Mouse (Mus musculus): Measurements from ENCODE around the gene Olfr1173. TPM values are rescaled to one million over a fixed set of nuclear protein-coding genes. Genes with fewer than 3 reads are reported as not detected.

Gene Olfr1173
- total RNA-seq (2012; rRNA removed) (not detected in 2 replicates), total RNA-seq (2014; rRNA removed) (not detected in 2 replicates), polyA plus RNA-seq (2012; ENCODE audit: insufficient read length, low read depth) (not detected in 2 replicates)

- in situ Hi-C loops (cut with MboI; ENCODE audit: low pct_ligation_motif_present, low pct_unique_long_range_greater_than_20kb, low sequenced_read_pairs) = no loop called here
- Histone ChIP-seq H3K27me3 (replicated peaks) (no peaks in the 10 kb centered on the region), H3K4me2 (ENCODE audit: insufficient read depth, low read depth, poor library complexity, severe bottlenecking) (no peak within 1 kb of the TSS), H3K4me3 (replicated peaks in 1 of 3; ENCODE audit: low read depth in 2 of 3, low read length in 2 of 3, poor library complexity in 1 of 3) (no peak within 1 kb of the TSS), H3K9me3 (replicated peaks; ENCODE audit: low read length) (peaks cover 2% of the 10 kb centered on the region), H3K36me3 (replicated peaks in 1 of 2; ENCODE audit: control insufficient read depth in 1 of 2, insufficient read depth in 1 of 2, low read length in 1 of 2) (no peaks in the 10 kb centered on the region), H3K79me2 (replicated peaks; ENCODE audit: control insufficient read depth, extremely low read depth, insufficient read depth, poor library complexity, severe bottlenecking) (no peaks in the 10 kb centered on the region), H3K9ac (ENCODE audit: insufficient read depth, low read depth) (no peak within 1 kb of the TSS), H3K27ac (ENCODE audit: insufficient read depth, low read depth) (no peak within 1 kb of the TSS), H3K4me1 (ENCODE audit: control insufficient read depth in 1 of 2, insufficient read depth in 2 of 2) (no peaks in the 10 kb centered on the region)
- DNase-seq (ENCODE audit: extremely low read depth) = no peak
- dilution Hi-C loops (cut with MboI; ENCODE audit: extremely low pct_ligation_motif_present, extremely low pct_unique_long_range_greater_than_20kb, low sequenced_read_pairs) = no loop called here
- TF ChIP-seq GABPA (IDR thresholded peaks at IDR 0.05; ENCODE audit: insufficient replicate concordance, low read depth, low read length) (no peak), NELFE (IDR thresholded peaks at IDR 0.05; ENCODE audit: low read depth, low read length) (no peak), UBTF (IDR thresholded peaks at IDR 0.05; ENCODE audit: low read depth, low read length) (no peak), MEF2A (IDR thresholded peaks at IDR 0.05; ENCODE audit: borderline replicate concordance, low read depth, low read length) (no peak), ZC3H11A (IDR thresholded peaks at IDR 0.05; ENCODE audit: low read depth, low read length) (no peak), POLR2A (IDR thresholded peaks at IDR 0.05; ENCODE audit: low read depth, low read length) (no peak), CHD2 (IDR thresholded peaks at IDR 0.05; ENCODE audit: low read length) (no peak), JUN (IDR thresholded peaks at IDR 0.05; ENCODE audit: insufficient read depth, low read depth, low read length) (no peak), USF2 (conservative IDR thresholded peaks at IDR 0.05; ENCODE audit: low read depth, low read length) (no peak)
These were observed at the start of gene Olfr1173 for GRCm38 (mm10) chr2:88279775-88280174. Gene Olfr1173, minus strand, starts transcription at chr2:88279875.

GRCm38 (mm10) chr2:88327115-88327514, 47.4 kb upstream of the Olfr1173 start, which contains the start of gene Olfr1175-ps:
Gene Olfr1175-ps, minus strand, starts transcription at chr2:88327215.
- no peak for DNase-seq (ENCODE audit: extremely low read depth)
- Histone ChIP-seq H3K79me2 (replicated peaks; ENCODE audit: control insufficient read depth, extremely low read depth, insufficient read depth, poor library complexity, severe bottlenecking) (no peaks in the 10 kb centered on the region), H3K9ac (ENCODE audit: insufficient read depth, low read depth) (no peak within 1 kb of the TSS), H3K4me3 (replicated peaks in 1 of 3; ENCODE audit: low read depth in 2 of 3, low read length in 2 of 3, poor library complexity in 1 of 3) (no peak within 1 kb of the TSS), H3K27me3 (replicated peaks) (no peaks in the 10 kb centered on the region), H3K9me3 (replicated peaks; ENCODE audit: low read length) (peaks cover 13% of the 10 kb centered on the region), H3K4me2 (ENCODE audit: insufficient read depth, low read depth, poor library complexity, severe bottlenecking) (no peak within 1 kb of the TSS), H3K4me1 (ENCODE audit: control insufficient read depth in 1 of 2, insufficient read depth in 2 of 2) (no peaks in the 10 kb centered on the region), H3K36me3 (replicated peaks in 1 of 2; ENCODE audit: control insufficient read depth in 1 of 2, insufficient read depth in 1 of 2, low read length in 1 of 2) (no peaks in the 10 kb centered on the region), H3K27ac (ENCODE audit: insufficient read depth, low read depth) (no peak within 1 kb of the TSS)
- in situ Hi-C loops (cut with MboI; ENCODE audit: low pct_ligation_motif_present, low pct_unique_long_range_greater_than_20kb, low sequenced_read_pairs) (no loop called here), dilution Hi-C loops (cut with MboI; ENCODE audit: extremely low pct_ligation_motif_present, extremely low pct_unique_long_range_greater_than_20kb, low sequenced_read_pairs) (no loop called here)
- TF ChIP-seq MXI1 (IDR thresholded peaks at IDR 0.05; ENCODE audit: low read depth, low read length) (no peak), E2F4 (IDR thresholded peaks at IDR 0.05; ENCODE audit: insufficient replicate concordance, low read depth, low read length) (no peak)

GRCm38 (mm10) chr2:88315035-88315434, 35.4 kb upstream of the Olfr1173 start, which contains the start of gene Olfr1174-ps:
Gene Olfr1174-ps, minus strand, starts transcription at chr2:88315135.
- TF ChIP-seq TBP (conservative IDR thresholded peaks at IDR 0.05; ENCODE audit: low read depth, low read length) = no peak
- no peak for TF ChIP-seq MEF2A (IDR thresholded peaks at IDR 0.05; ENCODE audit: borderline replicate concordance, low read depth, low read length)
- TF ChIP-seq MAX (IDR thresholded peaks at IDR 0.05; ENCODE audit: low read length) = no peak
- TF ChIP-seq RCOR1 (conservative IDR thresholded peaks at IDR 0.05; ENCODE audit: low read depth, low read length) = no peak
- no peak within 1 kb of the TSS for H3K27ac ChIP-seq (ENCODE audit: insufficient read depth, low read depth)
- dilution Hi-C loops (cut with MboI; ENCODE audit: extremely low pct_ligation_motif_present, extremely low pct_unique_long_range_greater_than_20kb, low sequenced_read_pairs) (no loop called here), in situ Hi-C loops (cut with MboI; ENCODE audit: low pct_ligation_motif_present, low pct_unique_long_range_greater_than_20kb, low sequenced_read_pairs) (no loop called here)
- H3K36me3 ChIP-seq (replicated peaks in 1 of 2; ENCODE audit: control insufficient read depth in 1 of 2, insufficient read depth in 1 of 2, low read length in 1 of 2) = no peaks in the 10 kb centered on the region
- no peaks in the 10 kb centered on the region for H3K79me2 ChIP-seq (replicated peaks; ENCODE audit: control insufficient read depth, extremely low read depth, insufficient read depth, poor library complexity, severe bottlenecking)
- no peak within 1 kb of the TSS for H3K4me3 ChIP-seq (replicated peaks in 1 of 3; ENCODE audit: low read depth in 2 of 3, low read length in 2 of 3, poor library complexity in 1 of 3)
- no peaks in the 10 kb centered on the region for H3K27me3 ChIP-seq (replicated peaks)
- H3K4me1 ChIP-seq (ENCODE audit: control insufficient read depth in 1 of 2, insufficient read depth in 2 of 2) = no peaks in the 10 kb centered on the region
- no peak for DNase-seq (ENCODE audit: extremely low read depth)
- no peak within 1 kb of the TSS for H3K4me2 ChIP-seq (ENCODE audit: insufficient read depth, low read depth, poor library complexity, severe bottlenecking)
- peaks cover 6% of the 10 kb centered on the region for H3K9me3 ChIP-seq (replicated peaks; ENCODE audit: low read length)
- H3K9ac ChIP-seq (ENCODE audit: insufficient read depth, low read depth) = no peak within 1 kb of the TSS

All from CH12.LX (cell line).